Mouse (Mus musculus): Measurements from ENCODE around the gene D11Wsu47e.

- no peak for TF ChIP-seq POLR2A (IDR thresholded peaks at IDR 0.05; ENCODE audit: control insufficient read depth, extremely low read depth, insufficient read depth, low read length, poor library complexity)
- TF ChIP-seq CTCF (IDR thresholded peaks at IDR 0.05; ENCODE audit: borderline replicate concordance, control insufficient read depth, extremely low read depth, insufficient read depth, low read length, poor library complexity), result no peak
Observed at GRCm38 (mm10) chr11:113709272-113709671, 25.1 kb downstream of the D11Wsu47e start.

All from thymus, adult 2 months (tissue).